Mouse (Mus musculus): ENCODE measurements around the gene Olfr172. TPM values are rescaled to one million over a fixed set of nuclear protein-coding genes. Genes with fewer than 3 reads are reported as not detected.

Gene Olfr172
- not detected in 2 replicates for polyA plus RNA-seq (2015; fragmentation: Nextera tagmentation; extraction: Ambion mirVana)

DNA sequence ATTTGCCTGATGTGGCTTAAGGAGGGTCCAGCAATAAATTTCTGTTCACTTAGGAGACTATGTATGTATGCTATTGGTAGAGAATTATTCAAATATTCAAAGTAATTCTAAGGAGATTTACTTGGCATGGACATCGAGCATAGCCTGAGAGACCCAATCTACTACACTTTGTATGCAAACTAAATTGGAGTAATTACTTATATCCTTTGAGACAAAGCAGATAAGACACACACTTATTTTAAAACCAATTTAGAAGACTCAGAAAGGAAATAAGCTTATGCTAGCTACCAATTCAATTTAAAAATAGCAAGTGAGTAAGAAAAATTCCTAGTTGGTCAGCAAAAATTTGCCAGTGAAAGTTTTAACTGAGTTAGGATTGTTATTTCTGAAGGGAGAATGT, at the start of gene Olfr172:
Gene Olfr172, minus strand, starts transcription at position 101 of the 400 bp plus-strand sequence.
- Histone ChIP-seq H3K4me2 (no peak within 1 kb of the TSS), H3K36me3 (no peaks in the 10 kb centered on the region), H3K4me3 (replicated peaks) (no peak within 1 kb of the TSS), H3K9ac (no peak within 1 kb of the TSS), H3K27me3 (no peaks in the 10 kb centered on the region), H3K4me1 (no peaks in the 10 kb centered on the region), H3K27ac (no peak within 1 kb of the TSS), H3K9me3 (replicated peaks) (no peaks in the 10 kb centered on the region)
- WGBS, result 76% methylated on average over 1 of the region's 1 CpGs
- no peak for ATAC-seq (replicated peaks; ENCODE audit: low FRiP score)

DNA sequence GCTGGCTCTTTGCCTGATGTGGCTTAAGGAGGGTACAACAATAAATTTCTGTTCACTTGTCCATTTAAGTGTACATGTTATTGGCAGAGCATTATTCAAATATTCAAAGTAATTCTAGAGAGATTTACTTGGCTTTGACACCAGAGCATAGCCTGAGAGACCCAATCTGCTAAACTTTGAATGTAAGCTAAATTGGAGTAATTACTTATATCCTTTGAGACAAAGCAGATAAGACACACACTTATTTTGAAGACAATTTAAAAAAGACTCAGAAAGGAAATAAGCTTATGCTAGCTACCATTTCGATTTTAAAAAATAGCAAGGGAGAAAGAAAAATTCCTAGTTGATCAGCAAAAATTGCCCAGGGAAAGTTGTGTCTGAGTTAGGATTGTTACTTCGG, 37.2 kb upstream of the Olfr172 start, which contains the start of gene Olfr173:
Gene Olfr173, minus strand, starts transcription at position 101 of the 400 bp plus-strand sequence.
- WGBS, result 79% methylated on average over 2 of the region's 2 CpGs
- Histone ChIP-seq H3K36me3 (no peaks in the 10 kb centered on the region), H3K27me3 (no peaks in the 10 kb centered on the region), H3K9ac (no peak within 1 kb of the TSS), H3K4me1 (no peaks in the 10 kb centered on the region), H3K27ac (no peak within 1 kb of the TSS), H3K4me3 (replicated peaks) (no peak within 1 kb of the TSS), H3K9me3 (replicated peaks) (no peaks in the 10 kb centered on the region), H3K4me2 (no peak within 1 kb of the TSS)
- ATAC-seq (replicated peaks; ENCODE audit: low FRiP score), result no peak

DNA sequence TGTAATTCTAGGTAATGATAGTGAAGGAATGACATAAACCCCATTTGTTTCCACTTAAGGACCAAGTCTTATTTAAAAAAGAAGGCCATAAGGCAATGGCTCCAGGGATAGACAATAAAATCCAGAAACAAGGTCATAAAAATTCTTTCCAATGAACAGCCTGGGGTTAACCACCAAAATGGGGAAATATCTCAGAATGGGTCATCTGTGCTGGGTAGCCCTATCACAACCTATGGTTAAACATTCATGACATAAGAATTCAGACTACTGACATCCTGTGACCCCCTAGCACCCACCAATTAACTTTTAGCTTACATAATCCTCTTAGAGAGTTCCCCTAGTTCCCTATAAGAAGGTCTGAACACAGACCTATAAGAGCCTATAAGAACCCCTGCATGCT, 6.8 kb downstream of the Olfr172 start:
- H3K4me1 ChIP-seq, result no peaks in the 10 kb centered on the region
- no peak overlapping the region for H3K4me3 ChIP-seq (replicated peaks)
- ATAC-seq (replicated peaks; ENCODE audit: low FRiP score), result no peak
- no peak overlapping the region for H3K27ac ChIP-seq
- H3K9me3 ChIP-seq (replicated peaks), result no peaks in the 10 kb centered on the region
- H3K27me3 ChIP-seq, result no peaks in the 10 kb centered on the region
- H3K9ac ChIP-seq, result no peak overlapping the region
- no peak overlapping the region for H3K4me2 ChIP-seq
- no peaks in the 10 kb centered on the region for H3K36me3 ChIP-seq

DNA sequence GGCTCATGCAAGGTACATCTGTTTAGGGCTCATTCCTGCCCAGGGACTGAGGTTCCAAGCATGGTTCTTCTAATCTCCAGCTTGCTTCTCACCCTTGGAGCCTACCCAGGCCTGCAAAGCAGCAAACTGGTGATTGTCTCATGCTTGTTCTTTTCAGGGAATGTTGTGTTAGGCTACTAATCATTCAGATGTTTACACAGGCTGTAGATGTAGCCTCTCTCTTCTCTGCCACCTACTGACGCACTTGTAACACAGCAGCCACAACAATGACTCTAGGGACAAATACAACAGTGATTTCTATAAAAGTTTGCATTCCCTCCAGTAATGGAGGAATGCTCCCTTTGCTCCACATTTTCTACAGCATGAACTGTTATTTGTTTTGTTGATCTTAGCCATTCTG, 11.7 kb downstream of the Olfr172 start:
- no peaks in the 10 kb centered on the region for H3K4me1 ChIP-seq
- 15% methylated on average over 1 of the region's 1 CpGs for WGBS
- no peak overlapping the region for H3K27ac ChIP-seq
- no peak overlapping the region for H3K4me3 ChIP-seq (replicated peaks)
- H3K36me3 ChIP-seq, result no peaks in the 10 kb centered on the region
- no peaks in the 10 kb centered on the region for H3K27me3 ChIP-seq
- H3K9me3 ChIP-seq (replicated peaks), result no peaks in the 10 kb centered on the region
- H3K4me2 ChIP-seq, result no peak overlapping the region
- ATAC-seq (replicated peaks; ENCODE audit: low FRiP score), result no peak
- H3K9ac ChIP-seq, result no peak overlapping the region

DNA sequence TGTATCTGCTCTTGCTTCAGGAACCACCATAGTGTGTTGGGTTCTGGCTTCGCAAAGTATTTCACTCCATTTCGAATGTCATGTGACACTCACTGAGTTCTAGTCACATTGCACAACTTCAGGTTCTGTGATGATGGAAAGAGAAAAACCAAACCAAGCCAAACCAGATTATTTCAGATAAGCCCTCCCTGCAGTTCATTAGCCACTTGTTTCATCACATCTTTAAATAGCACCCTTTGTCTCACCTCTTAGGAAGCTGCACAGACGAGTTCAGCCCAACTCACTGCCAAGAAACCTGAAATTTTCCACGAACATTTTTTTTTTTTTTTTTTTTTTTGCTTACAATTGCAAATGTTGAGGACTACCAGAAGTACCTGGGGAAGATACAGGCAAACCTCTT, 16.3 kb downstream of the Olfr172 start:
- H3K9ac ChIP-seq, result no peak overlapping the region
- no peak overlapping the region for H3K27ac ChIP-seq
- no peaks in the 10 kb centered on the region for H3K9me3 ChIP-seq (replicated peaks)
- H3K4me1 ChIP-seq, result no peaks in the 10 kb centered on the region
- H3K4me3 ChIP-seq (replicated peaks), result no peak overlapping the region
- H3K36me3 ChIP-seq, result no peaks in the 10 kb centered on the region
- no peak for ATAC-seq (replicated peaks; ENCODE audit: low FRiP score)
- no peaks in the 10 kb centered on the region for H3K27me3 ChIP-seq
- WGBS, result 72% methylated on average over 4 of the region's 4 CpGs
- H3K4me2 ChIP-seq, result no peak overlapping the region

DNA sequence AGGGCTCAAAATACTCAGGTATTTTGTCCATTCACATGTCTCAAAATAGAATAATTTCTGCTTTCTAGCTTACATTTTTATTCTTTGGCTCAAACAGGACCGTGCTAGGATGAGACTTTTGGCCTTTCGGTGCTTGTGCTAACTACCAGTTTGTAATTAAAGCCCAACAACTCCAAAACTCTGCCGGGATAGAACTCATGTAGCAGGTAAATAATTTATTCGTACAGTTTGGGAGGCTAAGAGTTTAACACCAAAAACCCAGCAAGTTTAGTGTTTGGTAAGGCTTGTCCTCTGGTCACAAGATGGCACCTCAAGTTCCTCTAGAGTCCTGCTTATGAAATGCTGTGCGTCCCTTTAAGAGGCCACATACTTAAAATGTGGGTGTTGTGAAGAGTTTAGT, 22.2 kb downstream of the Olfr172 start:
- Histone ChIP-seq H3K4me3 (replicated peaks) (no peak overlapping the region), H3K27me3 (no peaks in the 10 kb centered on the region), H3K9ac (no peak overlapping the region), H3K27ac (no peak overlapping the region), H3K36me3 (no peaks in the 10 kb centered on the region; the same call in 1 of the 2 replicates), H3K4me1 (no peaks in the 10 kb centered on the region), H3K9me3 (replicated peaks) (no peaks in the 10 kb centered on the region), H3K4me2 (no peak overlapping the region)
- ATAC-seq (replicated peaks; ENCODE audit: low FRiP score), result no peak
- 88% methylated on average over 5 of the region's 5 CpGs for WGBS

DNA sequence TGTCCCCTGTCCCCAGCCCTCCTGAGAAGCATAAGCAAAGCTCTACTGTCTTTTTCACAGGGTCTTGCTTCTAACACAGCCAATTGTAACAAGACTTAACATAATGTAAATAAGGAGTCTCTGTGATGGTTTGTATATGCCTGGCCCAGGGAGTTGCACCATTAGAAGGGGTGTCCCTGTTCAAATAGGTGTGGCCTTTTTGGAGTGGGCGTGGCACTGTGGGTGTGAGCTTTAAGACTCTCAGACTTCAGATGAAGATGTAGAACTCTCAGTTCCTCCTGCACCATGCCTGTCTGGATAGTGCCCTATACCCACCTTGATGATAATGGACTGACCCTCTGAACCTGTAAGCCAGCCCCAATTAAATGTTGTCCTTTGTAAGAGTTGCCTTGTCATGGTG, 24.2 kb downstream of the Olfr172 start:
- H3K9ac ChIP-seq, result no peak overlapping the region
- H3K4me3 ChIP-seq (replicated peaks), result no peak overlapping the region
- H3K4me2 ChIP-seq, result no peak overlapping the region
- H3K9me3 ChIP-seq (replicated peaks), result no peaks in the 10 kb centered on the region
- peaks cover 15% of the 10 kb centered on the region for H3K36me3 ChIP-seq
- 93% methylated on average over 1 of the region's 1 CpGs for WGBS
- H3K27ac ChIP-seq, result no peak overlapping the region
- H3K4me1 ChIP-seq, result no peaks in the 10 kb centered on the region
- H3K27me3 ChIP-seq, result no peaks in the 10 kb centered on the region
- no peak for ATAC-seq (replicated peaks; ENCODE audit: low FRiP score)

DNA sequence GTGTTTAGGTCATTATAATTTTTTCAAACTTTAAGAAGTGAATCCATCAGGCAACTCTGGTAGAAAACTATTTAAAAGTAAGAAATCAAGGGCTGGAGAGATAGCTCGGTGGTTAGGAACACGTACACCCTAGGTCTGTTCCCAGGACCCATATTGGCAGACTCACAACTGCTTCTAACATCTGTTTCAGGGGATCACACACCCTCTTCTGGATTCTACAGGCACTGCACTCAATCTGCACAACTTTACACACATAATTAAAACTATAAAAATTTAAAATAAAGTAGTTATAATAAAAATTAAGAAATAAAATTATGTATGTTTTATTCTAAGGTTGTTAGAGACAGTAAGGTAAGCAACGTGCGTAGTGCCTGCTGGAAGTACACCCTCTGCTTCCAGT, 24.8 kb downstream of the Olfr172 start:
- Histone ChIP-seq H3K36me3 (peaks cover 20% of the 10 kb centered on the region), H3K4me1 (no peaks in the 10 kb centered on the region), H3K27ac (no peak overlapping the region), H3K4me2 (no peak overlapping the region), H3K4me3 (replicated peaks) (no peak overlapping the region), H3K9me3 (replicated peaks) (no peaks in the 10 kb centered on the region), H3K9ac (no peak overlapping the region), H3K27me3 (no peaks in the 10 kb centered on the region)
- ATAC-seq (replicated peaks; ENCODE audit: low FRiP score), result no peak
- WGBS, result 82% methylated on average over 4 of the region's 4 CpGs

DNA sequence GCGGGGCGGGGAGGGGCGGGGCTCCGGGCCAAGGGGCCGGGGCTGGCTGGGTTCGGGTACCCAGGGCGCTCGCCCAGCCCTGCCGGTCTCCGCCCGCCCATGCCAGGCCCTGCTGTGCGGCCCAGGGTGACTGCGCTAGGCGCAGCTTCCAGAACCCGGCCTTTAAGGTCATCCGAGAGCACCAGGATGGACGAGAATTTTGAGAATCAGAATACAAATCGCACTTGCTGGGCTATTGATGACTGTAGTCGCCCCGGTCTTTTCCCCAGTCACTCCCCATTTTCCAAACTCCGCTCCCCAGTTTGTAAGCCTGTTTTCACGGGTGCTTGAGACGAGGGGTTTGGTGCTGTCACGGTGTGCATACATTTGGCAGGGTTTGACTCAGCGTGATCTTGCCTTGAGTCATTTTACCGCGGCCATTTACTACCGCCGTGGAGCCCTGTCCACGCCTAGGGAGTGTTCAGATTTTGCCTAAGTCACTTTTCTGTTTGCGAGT, 34.8 kb downstream of the Olfr172 start:
- H3K9ac ChIP-seq, result peak overlapping the region; percentile 67
- H3K9me3 ChIP-seq (replicated peaks), result no peaks in the 10 kb centered on the region
- H3K27me3 ChIP-seq, result no peaks in the 10 kb centered on the region
- H3K36me3 ChIP-seq, result peaks cover 36% of the 10 kb centered on the region
- H3K4me3 ChIP-seq (replicated peaks), result peak overlapping the region; percentile 68
- peaks cover 7% of the 10 kb centered on the region for H3K4me1 ChIP-seq
- ATAC-seq (replicated peaks; ENCODE audit: low FRiP score), result peak; percentile 95
- H3K4me2 ChIP-seq, result peak overlapping the region; percentile 64
- WGBS, result under 1% methylated on average over 29 of the region's 31 CpGs
- peak overlapping the region; percentile 91 for H3K27ac ChIP-seq

DNA sequence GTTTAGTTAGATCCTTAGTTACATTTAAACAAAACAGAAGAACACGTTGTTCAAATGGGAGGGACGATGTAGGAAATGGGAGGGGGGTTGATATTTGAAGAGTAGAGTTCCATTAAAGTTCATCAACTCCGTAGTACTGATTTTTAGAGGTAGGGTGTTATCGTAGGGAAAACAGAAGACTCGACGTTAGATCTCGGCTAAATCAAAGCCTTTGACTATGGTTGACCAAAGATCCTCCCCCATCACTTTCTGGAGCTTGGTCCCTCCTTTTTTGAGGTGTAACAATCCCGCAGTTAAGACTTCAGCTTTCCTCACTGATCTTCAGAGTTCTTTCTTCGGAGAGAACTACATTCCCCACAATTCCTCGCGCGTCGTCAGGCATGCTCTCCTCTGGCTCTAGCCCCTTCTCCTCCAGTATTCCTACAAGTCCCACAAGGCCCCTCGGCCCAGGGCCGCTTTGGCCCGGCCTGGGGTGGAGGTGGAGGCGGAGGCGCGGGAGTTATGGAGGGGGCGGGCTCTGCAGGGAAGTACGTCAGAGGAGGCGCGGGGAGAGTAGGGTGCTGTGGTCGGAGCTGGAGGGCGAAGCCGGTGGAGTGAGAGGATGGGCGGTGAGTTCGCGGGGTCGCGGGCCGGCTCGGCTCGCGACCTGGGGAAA, 35.4 kb downstream of the Olfr172 start, which contains the start of gene Cldnd1:
Gene Cldnd1, plus strand, starts transcription at position 434 of the 655 bp plus-strand sequence.
- Histone ChIP-seq H3K4me1 (peaks cover 7% of the 10 kb centered on the region), H3K4me2 (peak within 1 kb of the TSS; percentile 64), H3K4me3 (replicated peaks) (peak within 1 kb of the TSS; percentile 68), H3K36me3 (peaks cover 30% of the 10 kb centered on the region), H3K27me3 (no peaks in the 10 kb centered on the region), H3K27ac (peak within 1 kb of the TSS; percentile 91), H3K9ac (peak within 1 kb of the TSS; percentile 67), H3K9me3 (replicated peaks) (no peaks in the 10 kb centered on the region)
- under 1% methylated on average over 35 of the region's 35 CpGs for WGBS
- peak; percentile 100 for ATAC-seq (replicated peaks; ENCODE audit: low FRiP score)

DNA sequence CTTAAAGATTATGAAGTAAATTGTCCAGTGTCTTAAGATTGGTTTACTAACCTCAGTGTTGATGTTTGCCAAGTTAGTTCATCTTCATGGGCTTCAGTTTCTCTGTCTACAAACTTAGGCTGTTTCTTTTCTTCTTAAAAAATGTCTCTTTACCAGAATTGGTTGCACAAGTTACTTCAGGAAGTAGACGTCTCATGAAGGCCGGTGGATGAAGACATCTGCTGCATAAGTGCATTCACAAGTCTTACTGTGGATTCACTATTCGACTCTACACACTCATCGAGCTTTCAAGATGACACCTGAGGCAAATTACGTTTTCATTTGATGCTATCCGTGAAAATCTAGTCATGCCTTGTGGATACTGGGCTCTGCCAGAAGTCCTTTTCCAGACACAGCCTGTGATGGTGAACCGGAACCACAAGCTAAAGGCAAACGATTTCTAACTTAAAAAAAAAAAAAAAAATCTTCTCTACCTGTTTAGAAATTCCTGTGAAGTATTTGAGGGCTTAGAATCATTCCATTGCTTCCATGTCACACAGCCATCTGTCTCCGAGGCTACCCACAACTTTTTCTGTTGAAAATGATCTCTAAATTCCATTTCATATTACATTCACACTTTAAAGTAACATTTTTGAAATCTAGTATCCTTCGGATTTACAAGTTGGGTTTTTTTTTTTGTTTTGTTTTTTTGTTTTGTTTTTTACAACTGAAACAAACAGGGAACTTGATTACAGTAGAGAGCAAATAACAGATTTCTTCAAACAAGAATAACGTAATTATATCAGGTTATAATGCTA, 36.1 kb downstream of the Olfr172 start:
- no peak overlapping the region for H3K9ac ChIP-seq
- H3K4me3 ChIP-seq (replicated peaks), result peak overlapping the region; percentile 68
- no peaks in the 10 kb centered on the region for H3K9me3 ChIP-seq (replicated peaks)
- 81% methylated on average over 11 of the region's 11 CpGs for WGBS
- peaks cover 7% of the 10 kb centered on the region for H3K4me1 ChIP-seq
- H3K4me2 ChIP-seq, result peak overlapping the region; percentile 64
- no peak for ATAC-seq (replicated peaks; ENCODE audit: low FRiP score)
- H3K36me3 ChIP-seq, result peaks cover 22% of the 10 kb centered on the region
- no peak overlapping the region for H3K27ac ChIP-seq
- H3K27me3 ChIP-seq, result no peaks in the 10 kb centered on the region

DNA sequence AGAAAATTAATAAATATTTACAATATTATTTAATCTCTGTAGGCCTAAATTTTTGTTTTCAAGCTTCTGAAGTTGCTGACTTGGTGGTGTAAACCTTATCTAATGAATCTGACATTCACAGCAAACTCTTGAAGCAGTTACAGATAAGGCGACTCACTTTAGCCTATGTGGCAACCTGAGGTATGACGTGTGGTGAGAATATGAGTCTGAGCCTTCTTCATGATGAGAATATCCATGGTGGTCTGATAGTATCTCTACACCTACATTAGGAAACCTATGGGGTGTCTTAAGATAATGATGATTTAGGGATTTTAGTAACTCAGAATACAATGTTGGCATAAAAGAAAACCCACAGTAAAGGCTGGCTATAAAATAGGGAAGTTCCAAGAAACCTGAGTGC, 40.7 kb downstream of the Olfr172 start:
- no peak for ATAC-seq (replicated peaks; ENCODE audit: low FRiP score)
- Histone ChIP-seq H3K36me3 (no peaks in the 10 kb centered on the region), H3K4me2 (no peak overlapping the region), H3K4me3 (replicated peaks) (no peak overlapping the region), H3K27me3 (no peaks in the 10 kb centered on the region), H3K9ac (no peak overlapping the region), H3K4me1 (no peaks in the 10 kb centered on the region), H3K27ac (no peak overlapping the region), H3K9me3 (replicated peaks) (no peaks in the 10 kb centered on the region)
- 89% methylated on average over 2 of the region's 2 CpGs for WGBS

Measured in kidney, embryonic 15.5 days (tissue).